Mouse (Mus musculus) kidney, adult 9 months (tissue): ENCODE data around the gene Slc51b.
A peak's percentile ranks its signal among the peaks of the same experiment; 100 is the strongest.

Experiments used
- DNase-seq: peaks from one replicate; pipeline ENCODE4 v3.0.0; 2022

Gene Slc51b

GRCm38 (mm10) chr9:65407861-65408260 is 14.9 kb downstream of the Slc51b start:
- peak; percentile 82 for DNase-seq

DNA sequence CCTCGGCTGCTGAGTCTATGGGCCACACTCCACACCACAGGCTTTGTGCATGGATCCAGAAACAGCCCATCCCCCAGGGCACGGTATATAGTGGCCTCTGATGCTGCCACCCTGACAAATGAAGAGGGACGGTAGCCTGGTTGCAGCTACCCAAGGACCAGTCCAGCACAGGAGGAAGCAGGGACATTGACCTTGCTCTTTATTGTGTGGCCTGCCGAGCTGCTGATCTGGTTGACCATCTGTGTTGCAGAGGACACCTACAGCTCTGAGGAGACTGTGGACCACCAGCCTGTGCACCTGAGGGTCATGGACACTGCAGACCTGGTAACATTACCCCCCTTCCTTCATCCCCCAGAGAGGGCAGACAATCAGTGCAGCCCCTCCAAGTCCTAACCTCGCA is 15.4 kb downstream of the Slc51b start:
- DNase-seq: no peak

- DNase-seq: no peak
Observed at GRCm38 (mm10) chr9:65405184-65405449, 17.6 kb downstream of the Slc51b start.

GRCm38 (mm10) chr9:65404331-65405183 is 18.2 kb downstream of the Slc51b start:
- peak; percentile 86 for DNase-seq

- no peak for DNase-seq
Observed at GRCm38 (mm10) chr9:65399934-65400333, 22.8 kb downstream of the Slc51b start.

DNA sequence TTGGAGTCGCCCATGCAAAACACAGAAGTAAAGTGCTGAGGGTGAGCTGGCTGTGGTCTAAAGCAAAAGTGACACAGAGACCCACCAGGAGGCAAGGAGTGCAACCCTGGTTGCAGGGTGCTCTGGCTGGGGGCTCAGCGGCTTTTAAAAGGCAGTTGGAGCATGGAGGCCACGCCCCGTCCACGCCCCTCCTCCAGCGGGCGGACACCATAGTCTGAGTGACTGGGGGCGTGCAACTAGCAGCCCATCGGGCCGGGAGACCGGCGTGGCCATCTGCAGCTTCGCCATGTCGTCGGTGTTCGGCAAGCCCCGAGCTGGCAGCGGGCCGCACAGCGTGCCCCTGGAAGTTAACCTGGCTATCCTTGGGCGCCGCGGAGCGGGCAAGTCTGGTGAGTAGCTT is 24.5 kb downstream of the Slc51b start, which contains the start of gene Rasl12:
Gene Rasl12, plus strand, starts transcription at position 228 of the 400 bp plus-strand sequence.
- peak; percentile 59 for DNase-seq

GRCm38 (mm10) chr9:65394360-65394759 is 28.4 kb downstream of the Slc51b start:
- no peak for DNase-seq

DNA sequence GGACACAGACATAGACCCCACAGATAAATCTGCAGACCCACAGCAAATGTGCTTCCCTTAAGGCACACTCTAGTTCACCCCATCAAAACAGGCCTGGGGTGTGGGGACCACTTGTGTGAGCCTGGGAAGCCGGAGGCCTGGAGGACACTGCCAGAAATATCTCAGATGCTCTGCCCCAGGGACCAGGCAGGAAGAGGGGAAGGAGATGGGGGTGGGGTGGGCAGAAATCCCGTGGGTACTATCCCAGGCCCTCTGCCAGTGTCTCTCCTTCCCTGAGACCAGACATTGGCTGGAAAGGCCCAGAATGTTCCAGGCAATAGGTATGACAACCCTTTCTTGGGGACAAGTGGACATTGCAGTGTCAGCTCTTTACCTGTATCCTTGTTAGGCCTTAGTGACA is 29.1 kb downstream of the Slc51b start:
- no peak for DNase-seq

DNA sequence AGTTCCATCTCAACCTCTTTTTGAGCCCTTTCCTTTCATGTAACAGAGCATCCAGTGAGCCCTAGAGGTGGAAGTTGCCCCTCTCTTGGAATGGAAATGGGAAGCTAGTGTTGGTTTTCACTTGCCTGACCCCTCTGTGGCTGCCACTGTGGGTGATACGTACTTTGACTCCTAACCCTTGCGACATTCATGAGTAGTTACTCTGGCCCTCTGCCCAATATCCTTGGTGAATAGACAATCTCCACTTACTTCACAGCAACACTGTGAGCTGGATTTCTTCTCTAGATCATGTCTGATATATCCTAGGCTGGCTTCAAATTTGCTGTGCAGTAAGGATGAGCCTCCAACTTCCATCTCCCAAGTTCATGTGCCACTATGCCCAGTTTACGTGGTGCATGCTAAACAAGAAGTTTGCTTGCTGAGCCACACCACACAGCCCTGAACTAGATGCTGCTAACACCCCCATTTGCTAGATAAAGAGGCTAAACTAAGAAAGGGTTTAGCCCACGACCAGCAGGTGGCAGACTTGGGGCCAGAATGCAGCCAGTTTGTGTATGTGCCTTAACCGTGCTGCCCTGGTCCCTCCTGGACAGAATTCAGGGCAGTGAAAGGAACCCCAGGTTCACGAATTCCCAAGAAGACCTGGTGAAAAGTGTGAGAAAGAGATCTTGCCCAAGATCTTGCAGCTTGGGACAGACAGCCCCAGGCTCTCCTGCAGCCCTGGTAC is 30.0 kb downstream of the Slc51b start:
- DNase-seq: peak; percentile 79

DNA sequence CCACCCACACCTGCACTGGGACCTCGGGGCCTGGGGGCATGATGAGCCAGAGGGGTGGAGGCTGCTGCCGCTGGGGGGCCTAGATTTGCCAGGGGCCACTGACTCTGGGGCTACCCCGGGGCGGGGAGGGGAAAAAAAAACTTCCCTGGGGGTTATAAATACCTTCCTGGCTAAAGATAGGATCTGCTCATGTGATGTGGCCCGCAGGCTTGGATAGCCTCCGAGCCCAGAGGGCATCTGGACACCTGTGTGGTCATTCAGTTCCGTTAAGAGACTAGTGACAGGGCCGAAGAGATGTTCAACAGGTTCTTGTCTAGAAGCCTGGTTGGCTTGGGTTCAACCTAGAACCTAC is 31.2 kb downstream of the Slc51b start, which contains the start of gene Kbtbd13:
Gene Kbtbd13, minus strand, starts transcription at position 40 of the 352 bp plus-strand sequence.
- no peak for DNase-seq

DNA sequence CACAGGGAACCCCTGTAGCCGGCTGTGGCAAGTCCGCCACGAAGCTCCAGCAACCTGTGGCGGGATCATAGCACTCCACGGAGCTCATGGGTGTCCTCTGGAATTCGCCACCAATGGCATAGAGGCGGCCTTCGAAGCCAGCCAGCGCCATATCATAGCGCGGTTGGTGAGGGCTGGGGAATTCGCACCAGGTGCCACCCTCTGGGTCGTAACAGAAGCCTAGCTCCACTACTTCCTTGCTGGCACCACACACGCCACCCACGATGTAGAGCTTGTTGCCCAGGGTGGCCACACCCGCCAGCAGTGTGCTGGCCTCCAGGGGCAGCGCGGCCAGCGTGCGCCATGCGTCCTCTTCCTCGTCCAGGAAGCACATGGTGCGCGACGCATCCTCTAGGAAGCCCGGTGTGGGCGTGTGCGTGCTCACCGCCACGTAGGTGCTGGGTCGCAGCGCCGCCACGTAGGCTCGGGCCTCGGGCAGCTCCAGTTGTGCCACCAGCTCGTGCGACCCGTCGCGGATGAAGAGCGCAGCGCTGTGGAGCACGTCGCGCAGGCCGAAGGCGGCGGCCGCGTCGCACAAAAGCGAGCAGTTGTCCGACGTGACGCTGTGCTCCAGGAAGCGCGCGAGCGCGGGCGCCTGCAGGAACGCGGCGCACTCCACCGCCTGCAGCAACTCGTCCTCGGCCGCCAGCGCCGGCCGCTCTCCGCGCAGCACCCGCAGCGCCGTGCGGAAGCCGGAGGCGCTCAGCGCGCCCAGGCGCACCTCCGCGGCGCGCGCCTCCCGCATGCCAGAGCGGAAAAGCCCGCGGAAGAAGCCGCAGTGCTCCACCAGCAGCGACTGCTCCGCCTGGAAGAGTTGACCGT is 31.8 kb downstream of the Slc51b start:
- DNase-seq: no peak

GRCm38 (mm10) chr9:65386373-65387140 is 36.2 kb downstream of the Slc51b start:
- DNase-seq: no peak

DNA sequence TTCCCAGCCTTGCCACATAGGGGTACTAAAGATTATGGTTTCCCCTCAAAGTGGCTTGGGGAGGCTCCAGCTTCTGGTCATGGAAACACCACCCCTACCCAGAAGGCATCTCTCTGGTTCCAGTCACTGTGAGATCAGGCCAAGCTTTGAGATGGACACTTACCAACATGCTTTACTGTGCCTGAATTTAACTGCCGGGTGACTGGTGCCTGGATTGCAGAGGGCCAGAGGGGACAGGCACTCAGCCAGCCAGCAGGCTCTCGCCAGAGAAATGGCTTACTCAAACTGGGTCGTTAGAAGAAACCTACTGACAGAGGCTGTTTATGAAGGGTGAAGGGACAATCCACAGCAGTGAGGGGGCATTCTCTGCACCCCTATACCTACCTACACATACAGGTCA is 38.5 kb downstream of the Slc51b start:
- peak; percentile 38 for DNase-seq

DNA sequence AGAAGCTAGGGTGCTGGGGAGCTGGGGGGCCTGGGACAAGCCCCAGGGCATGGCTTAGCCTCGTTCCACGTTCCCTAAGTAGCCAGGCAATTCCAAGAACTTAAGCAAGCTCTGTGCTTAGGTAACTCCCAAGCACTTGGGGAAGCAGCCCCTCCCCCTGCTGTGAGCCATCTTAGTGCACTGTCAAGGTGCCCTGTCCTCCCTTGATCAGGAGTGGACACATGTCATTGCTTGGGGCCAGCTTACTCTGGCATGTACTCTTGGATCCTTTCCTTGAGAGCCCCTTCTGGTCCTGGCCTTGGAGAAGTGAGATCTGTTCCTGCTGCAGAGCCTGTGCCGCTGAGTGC is 40.0 kb downstream of the Slc51b start:
- DNase-seq: no peak

GRCm38 (mm10) chr9:65382031-65382750 is 40.6 kb downstream of the Slc51b start:
- no peak for DNase-seq

GRCm38 (mm10) chr9:65381017-65381590 is 41.7 kb downstream of the Slc51b start:
- DNase-seq: no peak

- no peak for DNase-seq
Observed at GRCm38 (mm10) chr9:65375163-65375934, 47.4 kb downstream of the Slc51b start.

GRCm38 (mm10) chr9:65374468-65375162 is 48.1 kb downstream of the Slc51b start:
- DNase-seq: no peak

DNA sequence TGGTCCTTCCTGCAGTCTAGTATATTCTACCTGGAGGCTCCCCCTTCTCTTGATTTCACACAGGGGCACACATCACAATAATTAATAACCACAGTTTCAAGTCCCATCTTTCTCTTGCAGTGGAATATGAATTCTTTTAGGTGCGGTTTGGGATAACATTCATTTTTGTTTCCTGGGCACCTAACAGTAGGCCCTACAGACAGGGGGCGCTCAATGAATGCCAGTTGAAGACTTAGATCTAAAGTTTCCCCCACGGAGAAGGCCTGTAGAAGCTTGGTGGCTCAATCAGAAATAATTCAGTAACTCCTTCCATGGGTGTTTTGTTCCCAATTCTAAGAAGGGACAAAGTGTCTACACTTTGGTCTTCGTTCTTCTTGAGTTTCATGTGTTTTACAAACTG is 50.3 kb downstream of the Slc51b start:
- peak; percentile 59 for DNase-seq

DNA sequence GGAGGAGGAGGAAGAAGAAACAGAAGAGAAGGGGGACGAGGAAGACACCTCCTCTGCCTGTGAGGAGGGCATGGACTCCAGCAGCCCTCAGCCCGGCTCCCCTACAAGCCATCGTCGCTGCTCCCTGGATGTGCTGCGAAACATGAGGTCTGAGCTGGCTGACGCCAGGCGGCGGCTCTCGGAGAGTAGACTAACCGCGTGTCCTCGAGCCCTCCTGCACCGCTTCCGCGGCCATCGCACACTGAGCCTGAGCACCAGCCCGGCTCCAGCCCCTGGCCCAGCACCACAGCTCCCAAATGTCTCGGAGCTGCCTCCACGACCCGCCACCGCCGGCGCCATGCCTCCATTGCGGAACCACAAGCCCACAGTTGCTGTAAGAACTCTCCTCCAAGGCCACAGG is 51.0 kb downstream of the Slc51b start:
- no peak for DNase-seq
